Mouse (Mus musculus) MEL (cell line): Measurements from ENCODE around the gene 1700001C19Rik.

Experiments
- CTCF ChIP-seq, 3 experiments: IDR thresholded peaks in 2 of 3; conservative IDR thresholded peaks in 1 of 3; 2 replicates each; pipeline ENCODE4 v1.5.1; 2011 to 2012; ENCODE audit warnings: low read length in 3 of 3, low read depth in 2 of 3, mild to moderate bottlenecking in 2 of 3, improper control_type of control experiment in 1 of 3, inconsistent platforms in 1 of 3, mixed read lengths in 1 of 3, moderate library complexity in 1 of 3; ENCODE audit not compliant: control insufficient read depth in 1 of 3, insufficient read depth in 1 of 3, poor library complexity in 1 of 3, severe bottlenecking in 1 of 3
- ELF1 ChIP-seq: IDR thresholded peaks from 2 replicates; pipeline ENCODE4 v1.6.1; 2014; ENCODE audit warnings: low read depth, mild to moderate bottlenecking, inconsistent platforms, low read length, improper control_type of control experiment, moderate library complexity
- EP300 ChIP-seq, 2 experiments: IDR thresholded peaks; 2 replicates each; pipeline ENCODE4 v1.6.1; 2011; ENCODE audit warnings: improper control_type of control experiment in 2 of 2, low read length in 2 of 2, low read depth in 1 of 2, mild to moderate bottlenecking in 1 of 2
- GABPA ChIP-seq: IDR thresholded peaks from 2 replicates; pipeline ENCODE4 v1.6.1; 2012; ENCODE audit warnings: low read depth, mild to moderate bottlenecking, inconsistent platforms, low read length, improper control_type of control experiment, moderate library complexity
- MAX ChIP-seq: IDR thresholded peaks from 2 replicates; pipeline ENCODE4 v1.6.1; 2011; ENCODE audit warnings: low read length, improper control_type of control experiment
- MEF2A ChIP-seq: IDR thresholded peaks from 2 replicates; pipeline ENCODE4 v1.6.1; 2014; ENCODE audit warnings: low read depth, mild to moderate bottlenecking, inconsistent platforms, low read length, improper control_type of control experiment; ENCODE audit not compliant: poor library complexity, insufficient replicate concordance, severe bottlenecking; ENCODE audit errors: extremely low read depth
- NELFE ChIP-seq: IDR thresholded peaks from 2 replicates; pipeline ENCODE4 v1.6.1; 2011; ENCODE audit warnings: low read depth, low read length, improper control_type of control experiment
- POLR2A ChIP-seq, 2 experiments: IDR thresholded peaks; 2 replicates each; pipeline ENCODE4 v1.6.1; 2011 to 2012; ENCODE audit warnings: low read length in 2 of 2, mild to moderate bottlenecking in 2 of 2, control low read depth in 1 of 2, improper control_type of control experiment in 1 of 2, low read depth in 1 of 2, moderate library complexity in 1 of 2; ENCODE audit not compliant: control insufficient read depth in 1 of 2, insufficient read depth in 1 of 2, poor library complexity in 1 of 2
- POLR2AphosphoS5 ChIP-seq: IDR thresholded peaks from 2 replicates; pipeline ENCODE4 v1.6.1; 2012; ENCODE audit warnings: low read depth, borderline replicate concordance, mild to moderate bottlenecking, inconsistent platforms, low read length, moderate library complexity, mixed read lengths
- TCF12 ChIP-seq: IDR thresholded peaks from 2 replicates; pipeline ENCODE4 v1.6.1; 2014; ENCODE audit warnings: low read depth, mild to moderate bottlenecking, inconsistent platforms, low read length, improper control_type of control experiment, moderate library complexity

DNA sequence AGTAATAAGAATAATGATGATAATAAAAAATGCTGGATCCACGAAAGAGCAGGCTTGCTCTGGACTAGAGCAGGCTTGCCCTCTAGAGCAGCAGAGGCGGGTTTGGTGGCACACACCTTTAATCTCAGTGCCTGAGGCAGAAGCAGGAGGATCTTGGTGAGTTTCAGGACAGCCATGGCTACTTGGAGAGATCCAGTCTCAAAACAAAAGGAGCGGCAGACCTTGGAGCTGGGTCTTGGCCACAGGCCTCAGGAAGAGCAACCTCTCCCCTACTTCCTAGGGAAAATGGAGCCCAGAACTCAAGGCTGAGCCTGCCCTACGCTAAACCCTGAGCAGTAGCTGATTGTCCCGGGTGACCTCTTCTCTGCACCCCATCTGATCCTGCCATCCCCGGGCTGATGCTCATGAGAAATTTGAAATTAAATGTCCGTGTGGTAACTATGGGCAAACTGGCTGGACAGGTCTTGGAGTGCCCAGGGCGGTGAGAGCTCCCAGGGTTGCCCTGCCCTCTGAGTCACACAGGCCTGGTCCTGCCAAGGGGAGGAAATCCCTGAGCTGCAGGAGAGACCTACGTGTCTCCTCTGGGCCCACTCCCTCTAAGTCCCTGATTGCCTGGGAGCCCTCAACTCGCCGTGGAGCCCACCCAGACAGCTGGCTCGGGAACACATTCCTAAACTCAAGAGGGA, 13.8 kb upstream of the 1700001C19Rik start:
- TF ChIP-seq POLR2AphosphoS5 = no peak
- no peak for TF ChIP-seq CTCF (IDR thresholded peaks at IDR 0.05 in 2 of 3, conservative IDR thresholded peaks at IDR 0.05 in 1 of 3; ENCODE audit: control insufficient read depth in 1 of 3, insufficient read depth in 1 of 3, low read depth in 2 of 3, low read length in 3 of 3, poor library complexity in 1 of 3, severe bottlenecking in 1 of 3)
- TF ChIP-seq MAX = no peak
- TF ChIP-seq EP300 (IDR thresholded peaks at IDR 0.05; ENCODE audit: low read depth in 1 of 2, low read length in 2 of 2) = no peak
- no peak for TF ChIP-seq GABPA
- TF ChIP-seq TCF12 = no peak
- TF ChIP-seq ELF1 = no peak
- no peak for TF ChIP-seq POLR2A (IDR thresholded peaks at IDR 0.05; ENCODE audit: control insufficient read depth in 1 of 2, insufficient read depth in 1 of 2, low read depth in 1 of 2, low read length in 2 of 2, poor library complexity in 1 of 2)
- TF ChIP-seq NELFE = no peak
- TF ChIP-seq MEF2A = no peak
